In genomic region chr5:120696865-120697264, GRCm38 (mm10) we compare ENCODE assay signal across 23 mouse cellular contexts. TPM values are rescaled to one million over a fixed set of nuclear protein-coding genes. Genes with fewer than 3 reads are reported as not detected.
DNase-seq lines count a peak whose midpoint lies in the region; ATAC-seq and TF ChIP-seq lines count a peak whose summit lies in the region.
"Had no signal": no experiment of that assay in that cellular context is flagged by ENCODE, and none has a peak within 500 bp of the region (broad histone marks: within the 10 kb centered on the region; RNA-seq: fewer than 3 reads in every experiment).

No protein-coding gene starts in this region.

- no peak for TF ChIP-seq CTCF in E14TG2a.4 (conservative IDR thresholded peaks at IDR 0.05; ENCODE audit: low read length)

- H3K4me2 ChIP-seq in neural tube, embryonic 15.5 days: no peak overlapping the region
- H3K4me2 ChIP-seq: forebrain, embryonic 12.5 days; heart, embryonic 13.5 days; midbrain, embryonic 12.5 days had no signal

- H3K27ac ChIP-seq in neural tube, embryonic 15.5 days (replicated peaks): no peak overlapping the region
- H3K27ac ChIP-seq: embryonic facial prominence, embryonic 10.5 days; forebrain, embryonic 12.5 days; heart, embryonic 13.5 days; limb, embryonic 10.5 days; midbrain, embryonic 12.5 days had no signal

- H3K27me3 ChIP-seq in E14TG2a.4 (ENCODE audit: insufficient read depth, low read length): peaks cover 36% of the 10 kb centered on the region
- peaks cover 35% of the 10 kb centered on the region for H3K27me3 ChIP-seq in neural tube, embryonic 15.5 days (replicated peaks)

- H3K9me3 ChIP-seq in E14TG2a.4 (ENCODE audit: low read length): no peaks in the 10 kb centered on the region
- H3K9me3 ChIP-seq in neural tube, embryonic 15.5 days (replicated peaks): no peaks in the 10 kb centered on the region
- H3K9me3 ChIP-seq: embryonic facial prominence, embryonic 10.5 days; forebrain, embryonic 12.5 days; heart, embryonic 13.5 days; limb, embryonic 10.5 days; midbrain, embryonic 12.5 days had no signal

- no peaks in the 10 kb centered on the region for H3K36me3 ChIP-seq in E14TG2a.4 (ENCODE audit: insufficient read depth, low read length)
- H3K36me3 ChIP-seq in neural tube, embryonic 15.5 days: peaks cover 27% of the 10 kb centered on the region
- H3K36me3 ChIP-seq: embryonic facial prominence, embryonic 10.5 days; heart, embryonic 13.5 days; limb, embryonic 10.5 days; midbrain, embryonic 12.5 days had no signal

- 53% methylated on average over 4 of the region's 4 CpGs for WGBS in neural tube, embryonic 15.5 days

- H3K4me3 ChIP-seq in E14TG2a.4 (replicated peaks; ENCODE audit: low read length): peak overlapping the region; percentile 55
- H3K4me3 ChIP-seq in neural tube, embryonic 15.5 days (replicated peaks): no peak overlapping the region
- H3K4me3 ChIP-seq: embryonic facial prominence, embryonic 10.5 days; forebrain, embryonic 12.5 days; heart, embryonic 13.5 days; limb, embryonic 10.5 days; midbrain, embryonic 12.5 days had no signal

- peak; percentile 72 to 73 for DNase-seq in spleen, postnatal 36 days (ENCODE audit: low spot score in 2 of 2)
- DNase-seq in spleen, postnatal 10 days (ENCODE audit: low spot score in 2 of 2): no peak
- no peak for DNase-seq in left cerebral cortex, adult 11 months (ENCODE audit: low spot score)
- DNase-seq in yolk sac, embryonic 10.5 days (ENCODE audit: low spot score): no peak
- DNase-seq: cerebellum, adult 8-10 months; gastrocnemius, postnatal 10 days; heart, adult 11 months; kidney, adult 9 months; kidney, postnatal 25 days; lung, postnatal 10 days; right cerebral cortex, postnatal 25 days had no signal

- peaks cover 90% of the 10 kb centered on the region for H3K4me1 ChIP-seq in E14TG2a.4 (replicated peaks; ENCODE audit: low read depth, low read length)
- peaks cover 64% of the 10 kb centered on the region for H3K4me1 ChIP-seq in neural tube, embryonic 15.5 days

- peak; percentile 88 for ATAC-seq in activated CD4-positive, CD25-positive, alpha-beta regulatory T cell, adult 4 months
- ATAC-seq in neural tube, embryonic 15.5 days (ENCODE audit: low FRiP score): no peak
- ATAC-seq: Patski had no signal

- H3K9ac ChIP-seq in neural tube, embryonic 15.5 days (replicated peaks): no peak overlapping the region
- H3K9ac ChIP-seq: forebrain, embryonic 12.5 days; heart, embryonic 13.5 days; liver, postnatal 0 days; midbrain, embryonic 12.5 days had no signal

RNA-seq across cellular contexts. Expression of gene Dtx1, which starts 14.9 kb away (rescaled TPM):
- 10 to 100 TPM; 45.6 to 48.2 TPM for polyA plus RNA-seq in activated CD4-positive, CD25-positive, alpha-beta regulatory T cell, adult 4 months (2017; shearing (Covaris generic))
- polyA plus RNA-seq in neural tube, embryonic 15.5 days (2015; fragmentation: Nextera tagmentation; extraction: Ambion mirVana): 59.9 and 61.1 TPM in 2 replicates
- polyA plus RNA-seq: C2C12 had no signal

RNA-seq across cellular contexts. Expression of gene Rasal1, which starts 48.3 kb away (rescaled TPM):
- polyA plus RNA-seq in activated CD4-positive, CD25-positive, alpha-beta regulatory T cell, adult 4 months (2017; shearing (Covaris generic)): 10 to 100 TPM in 1 of 2 experiments, 1 to 10 TPM in 1; 7.6 to 11.4 TPM
- 0.24 and 0.93 TPM in 2 replicates for polyA plus RNA-seq in neural tube, embryonic 15.5 days (2015; fragmentation: Nextera tagmentation; extraction: Ambion mirVana)
- polyA plus RNA-seq: C2C12; midbrain, embryonic 12.5 days had no signal

RNA-seq across cellular contexts. Expression of gene Oas2, which starts 52.8 kb away (rescaled TPM):
- polyA plus RNA-seq in activated CD4-positive, CD25-positive, alpha-beta regulatory T cell, adult 4 months (2017; shearing (Covaris generic)): 1 to 10 TPM; 1.9 to 2.5 TPM
- polyA plus RNA-seq in neural tube, embryonic 15.5 days (2015; fragmentation: Nextera tagmentation; extraction: Ambion mirVana): 0.20 and 0.46 TPM in 2 replicates
- polyA plus RNA-seq: C2C12; limb, embryonic 10.5 days; neural tube, embryonic 14.5 days; Patski had no signal

Comparison
In these comparisons a context has a peak if more than half of its experiments do, and no peak if none do; other contexts are left out.
1. DNase-seq: peak in spleen, postnatal 36 days (2 of 2); none in spleen, postnatal 10 days (0 of 2), left cerebral cortex, adult 11 months (single experiment) and yolk sac, embryonic 10.5 days (single experiment).